Comparison of ENCODE assay signal across 8 mouse cellular contexts in the genomic region with DNA sequence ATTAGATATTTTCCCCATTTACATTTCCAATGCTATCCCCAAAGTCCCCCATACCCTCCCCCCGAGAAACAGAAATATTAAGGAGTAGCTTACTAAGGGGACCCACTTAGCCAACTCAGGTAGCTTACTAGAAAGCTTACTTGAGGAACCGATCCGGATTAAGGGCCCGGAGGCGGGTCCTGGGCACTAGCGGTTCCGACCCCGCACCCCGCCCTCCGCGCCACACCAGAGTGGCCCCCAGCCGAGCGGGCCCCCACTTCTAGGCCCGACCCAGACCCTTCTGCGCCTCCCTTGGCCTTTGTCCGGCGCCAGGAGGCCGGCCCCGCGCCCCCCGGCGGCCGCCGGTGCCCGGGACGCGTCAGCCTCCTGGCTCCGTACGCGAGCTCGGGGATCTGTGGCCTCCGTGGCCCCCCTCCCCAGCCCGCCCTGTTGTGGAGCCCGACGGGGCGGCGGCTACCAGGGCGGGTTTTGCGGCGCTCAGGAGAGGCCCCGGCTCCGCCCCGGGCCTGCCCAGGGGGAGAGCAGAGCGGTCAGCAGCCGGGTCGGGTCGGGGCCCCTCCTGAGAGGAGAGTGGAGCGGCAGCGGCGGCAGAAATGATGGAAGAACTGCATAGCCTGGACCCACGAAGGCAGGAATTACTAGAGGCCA.
DNase-seq lines count a peak whose midpoint lies in the region; ATAC-seq and TF ChIP-seq lines count a peak whose summit lies in the region.
"Not testable (repeated sequence)": the region's sequence is repeated elsewhere in the genome, so short reads cannot be mapped to it uniquely, and the experiment has no call there.

No protein-coding gene starts in this region.

- H3K4me3 ChIP-seq in embryonic facial prominence, embryonic 12.5 days, result peak overlapping the region; percentile 19
- H3K4me3 ChIP-seq in hindbrain, embryonic 10.5 days, result peak overlapping the region; percentile 43
- H3K4me3 ChIP-seq in liver, embryonic 15.5 days (replicated peaks), result peak overlapping the region; percentile 32; the same call in 1 of the 2 replicates
- peak overlapping the region; percentile 32 for H3K4me3 ChIP-seq in midbrain, postnatal 0 days (ENCODE audit: low read depth, low read length)
- H3K4me3 ChIP-seq in testis, adult 2 months (ENCODE audit: control insufficient read depth, low read depth, low read length), result peak overlapping the region; percentile 10; the same call in 1 of the 2 replicates

- not testable (repeated sequence) for H3K36me3 ChIP-seq in embryonic facial prominence, embryonic 12.5 days; hindbrain, embryonic 10.5 days; liver, embryonic 15.5 days (replicated peaks); midbrain, postnatal 0 days (ENCODE audit: insufficient read depth, low read length); testis, adult 2 months (ENCODE audit: control insufficient read depth, insufficient read depth, low read length)

- not testable (repeated sequence) for H3K9ac ChIP-seq in embryonic facial prominence, embryonic 12.5 days; liver, embryonic 15.5 days; midbrain, postnatal 0 days (replicated peaks; ENCODE audit: low read length, poor library complexity, severe bottlenecking)

- TF ChIP-seq POLR2A in testis, adult 2 months (IDR thresholded peaks at IDR 0.05; ENCODE audit: control insufficient read depth, low read depth, low read length), result not testable (repeated sequence)

- not testable (repeated sequence) for H3K4me1 ChIP-seq in embryonic facial prominence, embryonic 12.5 days; hindbrain, embryonic 10.5 days (replicated peaks); liver, embryonic 15.5 days (replicated peaks); midbrain, postnatal 0 days (ENCODE audit: insufficient read depth, low read length); testis, adult 2 months (ENCODE audit: control insufficient read depth, insufficient read depth, low read length)

- H3K27me3 ChIP-seq in embryonic facial prominence, embryonic 12.5 days; hindbrain, embryonic 10.5 days (ENCODE audit: insufficient read depth, poor library complexity, severe bottlenecking); liver, embryonic 15.5 days; midbrain, postnatal 0 days (ENCODE audit: insufficient read depth, low read length); testis, adult 2 months (ENCODE audit: control insufficient read depth, insufficient read depth, low read length): not testable (repeated sequence)

- not testable (repeated sequence) for TF ChIP-seq CTCF in midbrain, postnatal 0 days (IDR thresholded peaks at IDR 0.05); testis, adult 2 months (IDR thresholded peaks at IDR 0.05; ENCODE audit: control insufficient read depth, insufficient read depth, insufficient replicate concordance, low read depth, low read length)

- not testable (repeated sequence) for H3K27ac ChIP-seq in embryonic facial prominence, embryonic 12.5 days; liver, embryonic 15.5 days (replicated peaks); midbrain, postnatal 0 days (ENCODE audit: low read depth, low read length); testis, adult 2 months (ENCODE audit: control insufficient read depth, insufficient read depth, low read depth, low read length)
- H3K27ac ChIP-seq in hindbrain, embryonic 10.5 days, result peak overlapping the region; percentile 62; the same call in 1 of the 2 replicates

- WGBS in embryonic facial prominence, embryonic 12.5 days, result 2% methylated on average over 40 of the region's 51 CpGs
- 4% methylated on average over 50 of the region's 51 CpGs for WGBS in hindbrain, embryonic 10.5 days
- WGBS in liver, embryonic 15.5 days (ENCODE audit: insufficient replicate concordance), result 9% methylated on average over 32 of the region's 51 CpGs
- WGBS in midbrain, postnatal 0 days, result 11% methylated on average over 24 of the region's 51 CpGs

- H3K9me3 ChIP-seq in embryonic facial prominence, embryonic 12.5 days; hindbrain, embryonic 10.5 days; liver, embryonic 15.5 days (replicated peaks); midbrain, postnatal 0 days (ENCODE audit: low read length): not testable (repeated sequence)

- ATAC-seq in embryonic facial prominence, embryonic 12.5 days (ENCODE audit: insufficient number of reproducible peaks, insufficient read depth, low FRiP score, low TSS enrichment), result peak; percentile 85; the same call in 1 of the 2 replicates
- peak; percentile 81 for ATAC-seq in liver, embryonic 15.5 days (ENCODE audit: insufficient read depth)
- ATAC-seq in midbrain, postnatal 0 days (ENCODE audit: low FRiP score), result peak; percentile 83

- DNase-seq in R1 (ENCODE audit: low read depth, low spot score), result peak; percentile 15
- DNase-seq in gastrocnemius, postnatal 4 days (ENCODE audit: low spot score in 2 of 2), result peak; percentile 5 to 17
- DNase-seq in hindbrain, embryonic 10.5 days (ENCODE audit: low spot score), result peak; percentile 20
- DNase-seq in kidney, postnatal 10 days, result peak; percentile 19
- not testable (repeated sequence) for DNase-seq in midbrain, postnatal 0 days (ENCODE audit: low spot score)

- peak overlapping the region; percentile 46 for H3K4me2 ChIP-seq in embryonic facial prominence, embryonic 12.5 days (replicated peaks)
- H3K4me2 ChIP-seq in liver, embryonic 15.5 days, result peak overlapping the region; percentile 55
- H3K4me2 ChIP-seq in midbrain, postnatal 0 days (ENCODE audit: low read depth, low read length, poor library complexity, severe bottlenecking), result peak overlapping the region; percentile 41; the same call in 1 of the 2 replicates
